Mouse (Mus musculus): ENCODE data around the gene Ogdh.
"Not testable (repeated sequence)": the region's sequence is repeated elsewhere in the genome, so short reads cannot be mapped to it uniquely, and the experiment has no call there.

The Ogdh gene

DNA sequence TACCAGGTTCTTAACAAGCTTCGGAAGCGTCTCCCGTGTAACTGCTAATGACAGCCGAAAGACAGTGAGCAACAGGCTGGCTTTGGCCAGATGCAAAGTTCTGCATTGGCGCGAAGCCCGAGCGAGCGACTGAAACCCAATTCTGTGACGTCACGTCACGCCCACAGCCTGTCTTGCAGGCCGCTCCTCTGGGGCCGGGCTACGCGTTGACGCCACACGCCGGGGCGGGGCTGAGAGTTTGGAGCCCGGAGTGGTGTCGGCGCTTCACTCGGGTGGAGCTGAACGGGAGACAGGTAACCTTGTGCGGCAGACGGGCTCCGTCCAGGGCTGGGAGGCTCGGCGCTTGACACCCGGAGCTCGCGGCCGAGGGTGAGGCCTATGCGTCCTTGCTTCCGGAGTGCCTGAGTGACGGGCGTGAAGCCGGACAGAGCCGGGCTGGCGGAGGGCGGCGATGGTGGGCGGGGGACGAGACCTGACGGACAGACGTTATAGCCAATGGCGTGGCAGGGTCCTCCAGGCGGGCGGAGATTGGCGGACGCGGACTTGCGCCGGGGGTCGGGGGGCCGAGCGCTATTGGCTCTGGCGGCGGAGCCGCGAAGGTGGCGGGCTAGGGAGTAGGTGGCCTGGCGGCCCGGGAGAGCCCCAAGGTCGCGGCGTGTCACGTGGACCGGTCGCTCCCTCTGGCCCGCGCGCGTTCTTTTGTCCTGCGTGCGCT lies at the start of gene Ogdh:
TSS of gene Ogdh (plus strand) at position 233 of the 715 bp plus-strand sequence.
- peak; percentile 98 to 99 for DNase-seq

DNA sequence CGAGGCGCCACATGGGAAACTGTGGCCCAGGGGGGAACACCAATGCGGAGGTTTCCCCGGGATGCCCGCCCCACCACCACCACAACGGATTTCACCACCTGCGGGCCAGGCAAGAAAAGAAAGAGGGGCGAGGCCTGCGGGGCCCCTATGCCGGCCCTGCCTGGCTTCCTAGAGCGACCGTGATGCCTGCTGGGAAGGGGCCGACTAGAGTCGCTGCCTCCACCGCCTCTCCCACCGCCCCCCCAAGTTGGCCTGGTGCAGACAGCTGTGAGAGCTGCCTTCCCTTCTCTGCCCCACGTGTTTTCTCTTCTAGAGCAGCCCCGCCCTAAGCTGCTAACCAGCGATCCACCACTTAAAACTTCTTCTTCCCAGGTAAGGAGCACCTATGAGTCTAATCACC lies 46.7 kb upstream of the Ogdh start:
- no peak for DNase-seq

DNA sequence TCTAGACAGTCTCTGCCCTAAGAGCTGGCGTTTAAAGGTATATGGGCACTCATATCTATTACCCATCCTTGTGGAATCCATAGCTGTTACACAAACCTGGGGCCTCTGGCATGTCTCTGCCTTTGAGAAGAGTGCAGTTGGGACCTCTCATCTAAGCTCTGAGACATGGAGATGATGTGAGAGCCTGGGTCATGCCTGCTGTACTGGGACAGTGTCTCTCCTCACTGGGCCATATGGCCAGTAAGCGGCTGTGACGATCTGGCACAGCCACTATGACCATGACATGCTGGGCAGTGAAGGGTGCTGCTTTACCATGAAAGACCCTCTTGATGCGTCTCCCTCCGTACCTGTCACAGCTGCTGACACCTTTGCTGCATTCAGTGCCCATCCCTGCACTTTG lies 39.2 kb upstream of the Ogdh start:
- DNase-seq: no peak

DNA sequence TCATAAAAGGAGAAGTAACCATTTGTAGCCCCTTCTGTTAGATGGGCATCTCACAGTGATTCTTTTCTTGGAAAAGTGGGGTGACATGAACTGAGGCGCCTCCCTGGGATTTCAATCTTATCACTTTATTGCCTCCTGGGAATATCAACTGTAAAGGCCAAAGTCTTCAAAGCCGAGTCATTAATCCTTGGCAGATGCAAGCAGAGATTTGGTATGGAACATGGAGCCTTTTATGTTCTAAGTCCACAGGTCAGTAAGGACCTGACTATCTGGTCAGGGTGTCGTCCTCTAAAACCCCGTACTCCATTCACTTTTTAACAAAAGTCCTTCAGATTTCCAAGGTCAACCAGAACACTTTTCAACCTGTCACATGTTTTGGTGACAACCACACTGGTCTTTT lies 38.6 kb upstream of the Ogdh start:
- no peak for DNase-seq

DNA sequence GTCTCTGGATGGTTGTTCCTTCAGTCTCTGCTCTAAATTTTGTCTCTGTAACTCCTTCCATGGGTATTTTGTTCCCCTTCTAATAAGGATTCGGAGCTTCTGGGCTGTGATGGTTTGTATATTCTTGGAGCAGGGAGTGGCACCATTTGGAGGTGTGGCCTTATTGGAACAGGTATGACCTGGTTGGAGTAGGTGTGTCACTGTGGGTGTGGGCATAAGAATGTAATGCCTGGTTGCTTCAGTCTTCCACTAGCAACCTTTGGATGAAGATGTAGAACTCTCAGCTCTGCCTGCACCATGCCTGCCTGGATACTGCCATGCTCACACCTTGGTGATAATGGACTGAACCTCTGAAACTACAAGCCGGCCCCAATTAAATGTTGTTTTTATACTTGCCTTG lies 36.8 kb upstream of the Ogdh start:
- DNase-seq: not testable (repeated sequence)

DNA sequence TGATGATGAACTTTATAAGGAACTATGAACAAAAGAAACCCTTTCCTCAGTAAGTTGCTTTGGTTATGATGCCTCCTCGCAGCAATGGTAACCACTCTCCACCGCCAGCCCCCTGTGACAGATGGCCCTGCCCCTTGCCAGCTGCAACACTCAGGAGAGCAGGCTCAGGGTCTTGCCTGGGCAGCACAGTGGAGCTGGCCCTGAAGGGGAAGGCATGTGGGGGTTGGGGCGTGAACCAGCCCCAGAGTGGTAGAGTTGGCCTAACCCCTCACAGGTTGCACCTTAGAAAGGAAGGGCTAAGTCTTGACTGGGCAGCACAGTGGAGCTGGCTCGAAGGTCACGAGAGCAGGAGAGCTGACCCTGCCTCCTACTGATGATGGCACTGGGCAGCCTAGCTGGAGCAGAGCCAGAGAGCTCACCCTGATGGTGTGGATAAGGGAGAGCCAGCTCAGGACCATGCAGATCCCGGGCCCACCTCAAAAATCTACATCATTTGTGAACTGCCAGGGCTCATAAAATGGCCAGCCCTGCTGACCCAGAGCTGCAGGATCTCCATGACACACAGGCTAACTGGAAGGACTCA lies 34.9 kb upstream of the Ogdh start:
- DNase-seq: peak in 1 of 2 experiments; percentile 41

DNA sequence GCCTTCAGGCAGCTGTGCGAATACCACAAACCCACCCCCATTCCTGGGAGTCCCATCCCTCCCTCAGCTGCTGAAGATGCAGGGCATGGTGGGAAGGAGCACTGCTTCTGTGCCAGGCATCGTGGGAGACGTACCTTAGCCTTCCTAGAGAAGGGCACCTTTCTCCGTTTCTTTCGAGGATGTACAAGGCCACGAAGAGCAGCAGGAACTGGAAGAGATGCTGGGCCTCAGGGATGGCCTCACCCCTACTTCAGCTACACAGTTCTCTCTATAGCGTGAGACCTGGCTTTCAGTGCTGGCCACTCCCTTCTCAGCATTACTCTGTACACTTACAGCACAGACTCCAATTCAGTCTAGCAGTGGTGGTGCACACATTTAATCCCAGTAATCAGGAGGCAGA lies 32.0 kb upstream of the Ogdh start:
- DNase-seq: no peak

DNA sequence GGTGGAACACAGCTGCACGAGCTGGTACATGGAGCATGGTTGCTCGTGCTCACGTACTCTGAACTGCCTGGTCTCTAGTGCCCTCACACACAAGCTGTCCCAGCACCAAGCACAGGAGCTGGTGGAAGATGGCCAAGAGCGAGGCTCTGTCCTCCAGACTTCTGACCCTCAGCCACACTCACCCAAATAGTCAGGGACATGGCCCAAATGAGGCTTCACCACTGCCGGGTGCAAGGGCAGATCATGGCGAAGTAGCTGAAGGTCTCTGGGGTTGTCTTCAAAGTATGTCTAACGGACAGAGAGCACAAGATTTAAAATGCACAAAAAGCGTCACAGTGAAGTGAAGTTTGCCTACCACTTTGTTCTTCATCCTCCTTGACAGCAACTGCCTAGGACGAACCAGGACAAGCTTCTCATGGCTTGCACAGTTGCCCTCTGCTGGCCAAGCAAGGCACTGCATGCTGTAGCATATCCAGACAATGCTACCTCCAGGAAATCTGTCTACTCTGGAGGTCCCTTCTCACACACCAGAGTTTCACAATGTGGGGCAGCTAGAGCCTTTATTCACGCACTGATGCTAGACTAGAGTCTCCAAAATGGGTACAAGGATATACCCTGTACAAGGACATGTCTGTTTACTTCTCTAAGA lies 29.9 kb upstream of the Ogdh start:
- peak; percentile 39 to 76 for DNase-seq

DNA sequence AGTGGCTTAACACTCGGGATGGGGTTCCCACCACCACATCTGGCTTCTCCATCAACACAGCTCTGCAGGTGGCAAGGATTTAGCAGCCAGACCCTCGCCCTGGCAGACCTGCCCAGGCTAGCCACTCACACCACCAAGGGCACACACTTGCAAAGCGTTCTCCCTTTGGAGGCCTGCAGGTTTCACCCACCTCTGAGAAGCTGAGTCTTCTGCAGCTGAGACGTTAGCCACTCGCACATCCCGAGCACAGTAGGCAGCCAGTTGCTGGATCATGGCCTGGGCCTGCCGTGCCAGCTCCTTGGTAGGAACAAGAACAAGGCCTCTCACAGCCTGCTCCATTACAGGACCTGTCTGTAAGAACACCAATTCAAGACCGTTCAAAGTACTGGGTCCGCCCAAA lies 24.8 kb upstream of the Ogdh start:
- no peak for DNase-seq

DNA sequence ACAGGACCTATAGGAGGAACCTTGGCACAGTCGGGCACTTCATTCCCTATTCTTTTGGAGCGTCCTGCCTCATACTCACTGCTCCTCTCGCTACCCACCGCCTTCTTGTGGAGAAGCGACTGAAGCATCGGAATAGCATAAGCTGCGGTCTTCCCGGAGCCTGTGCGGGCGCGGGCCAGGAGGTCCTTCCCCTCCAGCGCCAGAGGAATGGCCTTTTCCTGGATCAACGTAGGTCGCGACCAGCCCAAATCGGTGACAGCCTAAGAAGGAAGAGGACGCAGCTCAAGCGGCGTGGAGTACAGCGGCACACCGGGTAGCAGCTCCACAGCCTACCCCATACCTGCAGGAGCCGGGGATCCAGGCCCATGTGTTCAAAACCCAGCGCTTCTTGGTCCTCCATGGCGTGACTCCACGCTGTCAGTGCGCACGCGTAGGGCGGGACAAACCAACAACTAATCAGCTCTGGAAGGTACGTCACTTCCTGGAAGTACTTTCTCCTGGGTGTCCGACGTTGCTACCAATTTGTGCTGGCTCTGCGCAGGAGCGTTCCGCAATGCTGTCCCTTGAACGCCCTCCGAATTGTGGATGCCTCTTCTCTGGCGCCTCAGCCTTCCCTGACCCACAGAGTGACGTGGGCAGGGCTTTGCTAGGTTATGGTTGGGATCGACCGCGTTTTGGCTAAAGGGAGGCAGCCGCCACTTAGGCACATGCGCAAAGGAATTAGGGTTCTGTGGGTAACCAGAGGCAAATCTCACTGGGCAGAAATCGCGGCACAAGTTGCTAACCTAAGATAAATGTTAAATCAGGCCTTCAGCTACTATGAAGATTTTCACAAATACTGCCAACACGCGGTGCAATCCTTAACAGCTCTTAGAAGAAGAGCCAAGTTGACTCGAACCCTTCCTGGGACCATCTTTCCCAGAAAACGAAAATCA lies 23.8 kb upstream of the Ogdh start, which contains the start of gene Ddx56:
TSS of gene Ddx56 (minus strand) at position 453 of the 935 bp plus-strand sequence.
- peak; percentile 93 for DNase-seq

DNA sequence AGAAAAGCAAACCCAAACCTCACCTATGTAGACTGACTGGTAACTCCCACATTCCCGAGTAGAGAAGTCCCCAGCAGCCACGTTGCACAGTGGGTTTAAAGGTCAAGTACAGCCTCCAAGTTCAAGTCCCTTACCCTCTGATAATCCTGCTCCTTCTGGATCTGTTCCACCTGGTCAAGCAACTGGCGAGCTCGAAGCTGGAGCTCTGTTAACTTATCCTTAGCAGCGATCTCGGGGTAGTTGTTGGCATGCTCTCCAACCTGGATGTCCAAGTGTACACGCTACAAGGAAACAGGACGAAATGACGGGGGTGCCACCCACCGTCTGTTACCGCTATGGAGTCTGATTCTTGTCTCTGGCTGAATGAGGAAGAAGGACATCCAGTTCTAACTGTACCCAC lies 17.8 kb upstream of the Ogdh start:
- DNase-seq: peak; percentile 39 to 42

DNA sequence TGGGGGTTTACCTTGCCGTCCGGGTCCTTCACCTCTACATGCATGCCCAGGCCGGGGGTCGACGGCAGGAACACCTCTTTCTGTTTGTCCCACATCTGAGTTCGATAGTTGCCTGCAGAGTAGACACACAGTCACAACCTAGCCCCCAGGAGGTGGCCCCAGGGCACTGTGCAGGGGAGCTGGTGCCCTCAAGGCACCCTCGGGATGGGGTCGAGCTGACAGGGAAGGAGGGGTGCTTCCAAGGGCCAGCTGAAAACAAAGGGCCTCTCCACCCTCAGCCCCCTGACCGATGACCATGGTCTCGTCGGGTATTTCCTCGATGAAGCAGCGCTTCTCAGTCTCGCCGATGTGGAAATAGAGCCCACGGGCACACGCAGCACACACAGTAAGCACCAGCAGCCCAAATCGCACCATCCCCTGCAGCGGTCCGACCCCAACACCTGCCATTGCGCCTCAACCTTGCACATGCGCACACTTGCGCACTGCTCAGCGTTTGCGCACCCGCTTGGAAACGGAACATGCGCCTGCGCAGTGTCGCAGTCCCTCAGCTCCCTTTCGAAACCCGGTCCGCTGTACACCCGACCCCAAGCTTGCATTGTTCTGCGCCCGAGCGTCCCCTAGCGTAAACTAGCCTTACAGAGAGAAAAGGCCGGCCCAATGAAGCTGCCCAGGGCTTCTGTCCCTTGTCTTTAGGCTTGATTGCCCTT lies 16.9 kb upstream of the Ogdh start, which contains the start of gene Tmed4:
TSS of gene Tmed4 (minus strand) at position 484 of the 707 bp plus-strand sequence.
- peak; percentile 99 for DNase-seq

DNA sequence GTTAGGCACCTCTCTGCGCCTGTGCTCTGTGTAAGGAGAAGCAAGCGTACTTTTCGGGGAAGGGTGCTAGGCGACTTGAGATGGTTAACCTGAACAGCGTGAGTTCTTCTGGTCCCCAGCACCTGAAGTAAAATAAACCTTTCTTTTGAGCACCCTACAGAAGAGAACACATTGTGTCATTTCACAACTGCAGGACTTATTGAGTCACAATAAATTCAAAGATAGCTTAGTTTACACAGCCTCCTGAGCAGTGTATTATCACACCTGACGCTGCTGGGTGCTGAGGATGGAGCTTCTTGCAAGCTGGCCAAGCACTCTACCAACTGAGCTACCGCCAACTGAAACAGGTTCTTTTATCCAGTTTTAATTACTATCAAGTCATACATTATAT lies 16.3 kb upstream of the Ogdh start:
- no peak for DNase-seq

DNA sequence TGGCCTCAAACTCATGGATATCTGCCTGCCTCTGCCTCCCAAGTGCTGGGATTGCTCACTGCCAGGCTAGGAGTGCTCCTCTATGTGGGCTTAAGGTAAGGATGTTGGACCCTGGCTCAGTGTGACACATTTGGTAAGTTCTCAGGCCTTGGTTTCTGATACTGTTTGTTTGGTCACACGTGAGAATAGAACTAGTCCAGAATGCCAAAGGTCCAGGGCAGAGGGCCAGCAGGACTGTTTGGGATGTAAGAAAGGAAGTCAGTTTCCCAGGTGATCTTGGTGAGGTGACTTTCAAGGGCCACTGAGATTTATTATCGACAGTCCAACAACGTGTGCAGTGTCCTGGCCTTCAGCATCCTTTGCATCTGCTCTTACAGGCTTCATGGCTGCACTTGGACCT lies 15.0 kb upstream of the Ogdh start:
- DNase-seq: peak in 1 of 2 experiments; percentile 30

DNA sequence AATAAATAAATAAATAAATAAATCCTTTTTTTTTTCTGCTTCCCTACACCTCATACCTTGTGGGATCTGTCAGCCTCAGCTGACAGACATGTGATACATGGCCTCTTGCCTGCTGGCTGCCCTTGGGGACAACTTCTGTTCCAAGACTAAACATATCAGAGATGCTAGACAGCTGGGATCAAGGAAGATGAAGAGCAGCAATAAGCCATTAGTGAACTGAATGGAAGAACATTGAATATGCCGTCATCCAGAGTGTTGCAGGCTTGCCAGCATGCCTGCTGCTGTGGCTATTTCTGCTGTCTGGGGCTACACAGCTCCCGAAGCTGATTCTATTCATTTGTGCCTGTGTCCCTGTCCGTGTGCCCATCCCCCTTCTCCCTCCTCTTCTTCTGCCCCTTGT lies 8.5 kb upstream of the Ogdh start:
- DNase-seq: no peak

DNA sequence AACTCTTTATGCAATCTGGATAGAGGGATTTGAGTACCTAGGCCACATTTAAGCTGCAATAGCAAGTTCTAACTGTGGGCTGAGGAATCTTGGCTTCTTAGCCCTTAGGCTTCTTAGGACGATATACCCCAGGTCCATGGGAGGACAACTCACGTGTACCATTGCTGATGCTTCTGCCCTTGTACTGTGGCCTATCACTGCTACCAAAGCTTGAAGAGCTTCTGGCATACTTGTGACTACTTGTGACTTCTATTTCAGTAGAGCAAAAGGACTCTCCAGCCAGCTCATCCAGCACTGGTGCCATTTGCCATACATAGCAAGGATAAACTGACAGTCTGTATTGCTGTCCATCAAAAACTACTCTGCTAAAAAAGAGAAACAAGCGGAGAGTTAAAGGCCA lies 1.3 kb upstream of the Ogdh start:
- DNase-seq: no peak

DNA sequence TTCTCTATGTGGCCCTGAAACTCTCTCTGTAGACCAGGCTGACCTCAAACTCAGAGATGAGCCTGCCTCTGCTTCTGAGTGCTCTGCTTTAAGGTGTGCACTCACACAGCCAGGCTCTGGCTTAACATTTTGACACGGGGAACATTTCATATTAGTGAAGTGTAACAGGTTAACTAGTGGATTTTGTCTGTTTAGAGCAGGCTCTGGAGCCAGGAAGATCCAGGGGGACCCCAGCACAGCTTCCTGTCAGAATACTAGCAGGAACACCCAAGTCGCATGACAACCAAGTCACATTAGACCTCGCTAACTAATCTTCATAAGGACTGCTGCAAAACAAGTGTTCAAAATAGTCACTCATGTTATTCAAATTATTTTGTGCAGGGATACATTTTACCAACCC lies 550 bp upstream of the Ogdh start:
- DNase-seq: no peak

DNA sequence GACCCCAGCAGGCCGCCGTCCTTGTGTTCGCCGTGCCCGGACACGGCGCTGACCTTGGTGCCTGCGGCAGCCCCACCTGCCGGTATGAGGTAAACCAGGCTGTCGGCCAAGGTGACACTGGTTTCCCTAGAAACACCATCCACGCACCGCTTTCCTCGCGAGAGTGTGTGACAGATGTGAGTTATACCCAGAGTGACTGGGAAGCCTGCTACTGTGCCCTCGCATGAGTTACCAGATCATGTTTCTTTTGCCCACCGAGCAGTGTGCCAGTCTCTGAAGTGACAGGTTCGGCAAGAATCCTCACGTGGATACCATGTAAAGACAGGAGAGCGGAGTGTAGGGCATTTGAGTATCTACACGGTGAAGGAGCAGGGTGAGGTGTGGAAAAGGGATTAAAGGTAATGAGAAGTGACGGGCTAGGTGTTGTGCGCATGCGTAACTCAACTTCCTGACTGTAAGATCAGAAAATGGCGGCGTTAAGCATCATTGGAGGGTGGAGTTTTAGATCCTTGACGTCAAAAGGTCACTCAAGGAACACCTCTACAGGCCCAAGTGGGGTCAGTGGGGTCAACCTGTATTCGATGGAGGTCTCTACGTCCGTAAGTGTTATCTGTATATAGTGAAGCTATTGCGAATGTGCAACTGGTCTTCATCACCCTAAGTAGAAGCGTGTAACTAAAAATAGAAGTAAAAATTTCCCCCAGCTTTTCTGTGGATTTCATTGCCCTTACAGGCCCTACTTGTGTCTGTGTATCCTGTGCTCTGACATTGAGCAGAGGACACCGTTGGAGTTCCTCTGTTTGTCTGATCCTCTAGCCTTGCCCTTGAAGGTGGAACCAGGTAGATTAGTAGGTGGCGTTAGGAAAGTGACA lies 919 bp downstream of the Ogdh start:
- DNase-seq: peak; percentile 81 to 82

DNA sequence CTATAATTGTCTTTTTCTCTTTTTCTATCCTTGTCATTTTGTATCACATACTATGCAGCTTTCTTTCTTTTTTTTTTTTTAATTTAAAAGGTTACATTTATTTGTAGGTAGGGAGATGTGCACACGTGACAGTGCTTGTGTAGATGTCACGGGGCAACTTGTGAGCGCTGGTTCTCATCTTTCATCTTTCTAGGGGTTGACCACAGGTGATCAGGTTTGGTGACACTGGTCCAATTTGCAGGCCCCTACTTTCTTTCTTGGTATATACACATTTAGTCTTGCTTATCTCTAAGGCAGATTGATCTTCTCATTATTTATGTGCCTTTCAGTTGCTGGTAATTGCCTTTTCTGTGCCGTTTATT lies 1.5 kb downstream of the Ogdh start:
- no peak for DNase-seq

DNA sequence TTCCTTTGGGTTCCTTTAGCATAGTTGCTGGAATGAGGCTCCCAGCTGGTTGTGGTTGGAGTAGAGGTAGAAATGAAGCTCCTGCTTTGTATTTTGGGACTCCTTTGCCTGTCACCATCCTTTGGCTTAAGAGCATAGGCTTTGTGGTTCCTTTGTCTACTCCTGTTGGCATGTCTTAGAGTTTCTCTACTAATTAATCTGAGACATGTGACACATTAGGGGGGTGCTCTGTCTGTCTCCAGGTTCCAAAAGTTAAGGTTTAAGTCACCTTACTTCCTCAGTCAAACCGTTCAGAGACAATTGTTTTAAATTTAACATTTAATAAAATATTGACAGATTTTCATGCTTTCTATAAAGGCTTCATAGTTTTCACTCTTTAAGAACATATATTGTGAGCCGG lies 2.2 kb downstream of the Ogdh start:
- DNase-seq: peak; percentile 18 to 34

DNA sequence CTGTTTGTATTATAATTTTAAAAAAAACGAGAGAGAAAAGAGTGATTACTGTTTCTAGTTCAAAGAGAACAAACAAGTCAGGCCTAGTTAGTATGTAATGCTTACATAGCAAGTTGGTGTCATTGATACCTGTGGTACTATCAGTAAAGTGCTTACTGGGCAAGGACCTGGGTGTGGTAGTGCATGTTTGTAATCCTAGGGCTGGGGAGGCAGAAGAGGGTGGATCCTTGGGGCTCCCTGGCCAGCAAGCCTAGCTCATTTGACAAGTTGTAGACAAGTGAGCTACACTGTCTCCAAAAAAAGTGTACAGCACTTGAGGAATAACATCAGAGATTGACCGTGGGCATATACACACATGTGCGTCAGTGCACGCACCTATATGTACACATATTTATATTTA lies 3.2 kb downstream of the Ogdh start:
- no peak for DNase-seq
